Mouse (Mus musculus) thymus, postnatal 14 days (tissue): Measurements from ENCODE around the gene Erv3.
"Not testable (repeated sequence)": the region's sequence is repeated elsewhere in the genome, so short reads cannot be mapped to it uniquely, and the experiment has no call there.

Experiments
- DNase-seq: peaks from one replicate; pipeline ENCODE4 v3.0.0; 2021

The Erv3 gene

GRCm38 (mm10) chr2:131863472-131863871 is 3.9 kb upstream of the Erv3 start:
- no peak for DNase-seq

GRCm38 (mm10) chr2:131862617-131863275 is 3.2 kb upstream of the Erv3 start:
- no peak for DNase-seq

- no peak for DNase-seq
These were observed 1.7 kb downstream of the Erv3 start for GRCm38 (mm10) chr2:131857838-131858237.

- DNase-seq = no peak
These were observed 5.8 kb downstream of the Erv3 start for GRCm38 (mm10) chr2:131853719-131854118.

- no peak for DNase-seq
These were observed 8.0 kb downstream of the Erv3 start for GRCm38 (mm10) chr2:131851333-131852092.

GRCm38 (mm10) chr2:131850047-131850446 is 9.5 kb downstream of the Erv3 start:
- DNase-seq = no peak

- peak; percentile 67 for DNase-seq
These were observed 11.8 kb downstream of the Erv3 start for GRCm38 (mm10) chr2:131847501-131848359.

GRCm38 (mm10) chr2:131846811-131847210 is 12.7 kb downstream of the Erv3 start:
- no peak for DNase-seq

- no peak for DNase-seq
These were observed 13.3 kb downstream of the Erv3 start for GRCm38 (mm10) chr2:131846132-131846710.

- DNase-seq = no peak
These were observed 13.9 kb downstream of the Erv3 start for GRCm38 (mm10) chr2:131845671-131846070.

GRCm38 (mm10) chr2:131842568-131842967 is 17.0 kb downstream of the Erv3 start:
- no peak for DNase-seq

- no peak for DNase-seq
These were observed 18.2 kb downstream of the Erv3 start for GRCm38 (mm10) chr2:131841321-131841693.

- DNase-seq = no peak
These were observed 18.8 kb downstream of the Erv3 start for GRCm38 (mm10) chr2:131840611-131841320.

GRCm38 (mm10) chr2:131834296-131834695 is 25.3 kb downstream of the Erv3 start:
- DNase-seq = no peak

- no peak for DNase-seq
These were observed 27.7 kb downstream of the Erv3 start for GRCm38 (mm10) chr2:131831861-131832260.

- not testable (repeated sequence) for DNase-seq
These were observed 28.6 kb downstream of the Erv3 start for GRCm38 (mm10) chr2:131830945-131831344.

GRCm38 (mm10) chr2:131827999-131828975 is 31.3 kb downstream of the Erv3 start:
- peak; percentile 76 for DNase-seq

GRCm38 (mm10) chr2:131827026-131827687 is 32.4 kb downstream of the Erv3 start:
- no peak for DNase-seq

- DNase-seq = no peak
These were observed 34.0 kb downstream of the Erv3 start for GRCm38 (mm10) chr2:131825498-131825897.

- no peak for DNase-seq
These were observed 35.6 kb downstream of the Erv3 start for GRCm38 (mm10) chr2:131823931-131824330.

GRCm38 (mm10) chr2:131822492-131822891 is 37.1 kb downstream of the Erv3 start:
- no peak for DNase-seq
